Mouse (Mus musculus) adrenal gland (tissue): ENCODE results near the gene Dlg3.

Experiments
- intact Hi-C: fragments of 180-260 bp; cut with DNase I; formaldehyde crosslinking; loops from one replicate; pipeline ENCODE4 v1.15.1; 2025
- long read RNA-seq, 2 experiments: library from polyadenylated mRNA; unstranded; transcript quantifications; one replicate each; pipeline ENCODE4 v2.0.0; 2020; ENCODE audit warnings: borderline replicate concordance in 1 of 2; ENCODE audit not compliant: insufficient replicate concordance in 1 of 2

Gene Dlg3
- long read RNA-seq, experiment 1, partial matches to known transcripts: 1 of 7 reads
- long read RNA-seq, experiment 1, other reads (novel, unspliced or antisense): 5 of 7 reads
- long read RNA-seq, experiment 2, partial matches to known transcripts: 0 of 1 reads
- long read RNA-seq, experiment 2, other reads (novel, unspliced or antisense): 1 of 1 reads

DNA sequence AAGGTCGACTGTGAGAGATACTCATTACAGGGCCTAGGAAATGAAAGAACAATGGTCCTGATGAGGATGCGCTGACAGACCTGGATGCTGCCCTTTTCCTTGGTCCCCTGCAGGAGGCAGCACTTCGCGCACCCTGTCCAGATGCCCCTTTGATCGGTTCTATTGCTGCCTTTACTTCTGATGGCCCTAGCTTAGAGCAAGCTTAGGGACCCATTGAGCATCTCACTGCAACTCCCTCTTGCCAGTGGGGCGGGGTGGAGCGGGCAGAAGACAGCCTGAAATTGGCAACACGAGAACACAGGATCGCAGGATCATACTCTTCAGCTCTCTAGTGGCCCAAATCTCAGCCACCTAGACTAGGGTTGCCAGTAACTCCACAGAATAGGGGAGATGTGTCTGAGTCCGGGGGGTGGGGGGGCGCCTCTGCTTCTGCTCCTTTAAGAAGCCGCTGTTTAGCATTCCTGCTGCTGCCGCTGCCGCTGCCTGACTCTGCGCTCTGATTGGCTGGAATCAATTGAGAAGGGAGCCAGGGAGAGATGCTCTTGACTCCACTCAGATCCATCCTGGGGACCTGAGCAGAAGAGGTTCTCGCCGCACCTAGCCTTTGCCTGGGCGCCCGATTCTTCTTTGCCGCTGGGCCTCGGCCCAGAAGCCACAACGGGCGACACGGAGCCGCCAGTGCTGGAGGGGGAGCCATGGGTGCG, at the start of gene Dlg3:
Dlg3 (plus strand) TSS at position 542 of the 704 bp plus-strand sequence.
- intact Hi-C loops: no loop called here

DNA sequence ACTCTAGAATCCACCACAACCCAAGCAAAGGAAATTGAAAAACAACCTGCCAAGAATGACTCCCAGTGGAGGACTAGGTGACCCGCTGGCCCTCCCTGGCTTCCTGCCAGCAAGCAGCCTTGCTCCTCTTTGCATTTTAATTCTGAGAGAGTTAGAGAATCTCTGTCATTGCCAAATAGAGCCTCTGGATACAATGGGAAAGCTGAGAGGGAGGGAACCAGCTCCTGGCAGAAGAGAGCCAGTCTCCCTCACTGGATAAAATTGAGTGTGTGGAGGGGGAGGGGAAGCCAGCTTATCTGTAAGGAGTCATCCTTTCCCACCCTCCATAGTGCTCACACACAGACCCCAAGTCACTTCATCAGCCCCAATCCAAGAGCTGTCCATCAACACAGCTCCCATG, 38.6 kb upstream of the Dlg3 start:
- intact Hi-C loops: no loop called here

DNA sequence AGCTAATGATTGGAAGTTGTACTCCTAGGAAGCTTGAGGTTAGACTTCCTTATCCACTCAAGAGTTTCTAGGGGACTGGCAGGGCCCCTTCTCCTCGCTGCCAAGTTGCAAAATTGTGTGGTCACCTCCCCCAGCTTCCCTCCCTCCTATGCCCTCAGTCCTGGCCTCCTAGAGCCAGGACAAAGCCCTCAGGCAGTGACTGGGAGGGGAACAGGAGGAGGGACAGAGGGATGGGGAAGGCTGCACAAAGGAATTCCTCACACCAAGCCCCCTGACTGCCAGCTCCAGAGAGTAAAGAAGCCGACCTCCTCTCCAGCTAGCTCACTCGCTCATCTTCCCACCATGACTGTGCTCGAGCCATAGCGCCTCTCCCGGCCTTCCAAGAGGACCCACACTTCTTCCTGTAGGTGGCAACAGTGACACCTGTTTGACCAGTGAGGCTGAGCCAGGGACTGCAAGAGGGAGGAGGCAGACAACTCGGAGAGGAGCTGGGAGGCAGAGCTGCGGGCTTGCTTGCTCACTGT, 37.8 kb upstream of the Dlg3 start, which contains the start of gene Gdpd2:
Gdpd2 (plus strand) TSS at position 209 of the 524 bp plus-strand sequence.
- intact Hi-C loops: loop anchor here (10.0 kb wide), 1 partner anchor 75 kb away; no protein-coding TSS in a partner anchor

DNA sequence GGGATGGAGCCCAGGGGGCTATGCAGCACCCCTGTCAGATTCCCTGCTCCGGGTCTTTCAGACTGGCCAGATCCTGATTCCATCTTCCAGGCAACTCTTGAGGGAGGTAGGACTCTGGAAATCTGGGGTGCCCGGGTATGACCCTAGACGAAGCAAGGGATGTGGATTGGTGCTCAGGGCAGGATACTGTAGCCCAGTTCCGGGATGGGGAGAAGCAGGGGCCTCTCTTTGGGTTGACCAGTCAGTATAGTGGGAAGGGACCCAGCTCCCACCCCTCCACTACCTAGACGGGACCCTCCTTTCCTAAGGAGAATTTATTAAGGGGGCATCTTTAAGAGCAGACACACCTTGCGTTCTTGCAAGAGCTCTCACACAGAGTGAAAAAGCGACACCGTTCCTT, 37.3 kb upstream of the Dlg3 start:
- intact Hi-C loops: loop anchor here (10.0 kb wide), 1 partner anchor 75 kb away; no protein-coding TSS in a partner anchor

DNA sequence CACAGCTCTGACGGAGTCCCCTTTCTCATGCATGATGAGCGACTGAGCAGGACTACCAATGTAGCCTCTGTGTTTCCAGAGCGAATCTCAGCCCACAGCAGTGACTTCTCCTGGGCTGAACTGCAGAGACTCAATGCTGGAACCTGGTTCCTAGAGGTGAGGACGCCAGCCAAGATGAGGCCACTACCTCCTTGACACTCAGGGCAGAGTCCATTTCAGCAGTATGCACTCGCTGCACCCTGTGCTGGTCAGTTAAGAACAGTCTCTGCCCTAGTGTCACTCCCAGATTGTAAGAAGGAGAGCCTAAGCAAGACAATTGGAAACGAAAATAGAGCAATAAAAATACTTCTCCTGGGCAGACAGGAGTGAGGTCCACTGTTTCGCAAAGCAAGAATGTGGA, 33.2 kb upstream of the Dlg3 start:
- intact Hi-C loops: loop anchor here (10.0 kb wide), 1 partner anchor 80 kb away; no protein-coding TSS in a partner anchor

DNA sequence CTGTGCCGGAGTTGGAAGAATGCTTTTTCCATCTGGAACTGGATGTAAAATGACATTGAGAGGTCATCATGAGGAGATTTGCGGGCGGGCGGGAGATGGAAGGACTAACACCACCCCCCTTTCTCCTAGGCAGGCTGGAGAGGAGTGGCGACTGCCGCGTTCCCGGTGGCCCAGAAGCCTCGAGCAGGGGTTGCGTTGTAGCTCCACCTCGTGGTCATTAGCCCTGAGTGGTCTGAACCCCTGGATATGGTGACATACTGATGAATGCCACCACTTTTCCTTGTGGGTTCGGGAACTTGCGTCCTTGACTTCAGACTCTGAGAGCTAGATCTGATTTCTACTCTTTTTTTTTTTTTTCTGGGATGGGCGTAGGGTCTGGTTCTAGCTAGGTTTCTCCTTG, 28.6 kb upstream of the Dlg3 start:
- intact Hi-C loops: loop anchor here (10.0 kb wide), 1 partner anchor 84 kb away; no protein-coding TSS in a partner anchor

DNA sequence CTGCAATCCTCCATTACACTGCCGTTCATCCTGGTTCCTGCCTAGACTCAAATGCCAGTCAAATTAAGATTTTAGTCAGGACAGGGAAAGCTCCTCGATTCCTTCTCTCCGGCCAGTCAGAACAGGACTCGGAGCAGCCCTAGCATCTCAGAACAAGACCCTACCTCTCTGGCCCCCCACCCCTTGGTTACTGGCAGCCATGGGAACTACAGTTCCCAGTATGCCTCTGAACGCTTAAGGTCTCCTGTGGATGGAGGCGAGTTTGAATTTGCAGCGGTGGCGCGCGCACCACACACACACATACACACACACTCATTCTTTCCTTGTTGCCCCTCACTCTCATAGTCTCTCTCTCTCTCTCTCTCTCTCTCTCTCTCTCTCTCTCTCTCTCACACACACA, 28.1 kb upstream of the Dlg3 start:
- intact Hi-C loops: loop anchor here (10.0 kb wide), 1 partner anchor 85 kb away; no protein-coding TSS in a partner anchor

DNA sequence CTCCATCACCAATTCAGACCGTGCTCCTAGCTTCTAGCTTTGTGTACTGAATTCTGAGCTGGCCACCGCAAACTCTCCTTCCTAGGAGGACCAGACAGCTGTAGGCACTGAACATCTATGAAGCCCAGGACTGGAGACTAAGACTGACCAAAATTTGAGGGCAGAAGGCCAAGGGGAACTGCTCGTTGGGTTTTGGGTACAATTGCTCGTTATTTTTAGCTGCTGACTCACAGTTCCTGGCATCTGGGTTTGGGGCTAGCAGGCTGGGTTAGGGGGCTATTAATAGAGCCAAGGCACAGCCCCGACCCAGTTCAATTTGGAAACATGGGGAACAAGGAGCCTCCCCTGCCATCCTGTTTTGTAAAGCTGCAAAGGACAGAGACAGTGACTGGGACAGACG, 26.7 kb upstream of the Dlg3 start:
- intact Hi-C loops: no loop called here

DNA sequence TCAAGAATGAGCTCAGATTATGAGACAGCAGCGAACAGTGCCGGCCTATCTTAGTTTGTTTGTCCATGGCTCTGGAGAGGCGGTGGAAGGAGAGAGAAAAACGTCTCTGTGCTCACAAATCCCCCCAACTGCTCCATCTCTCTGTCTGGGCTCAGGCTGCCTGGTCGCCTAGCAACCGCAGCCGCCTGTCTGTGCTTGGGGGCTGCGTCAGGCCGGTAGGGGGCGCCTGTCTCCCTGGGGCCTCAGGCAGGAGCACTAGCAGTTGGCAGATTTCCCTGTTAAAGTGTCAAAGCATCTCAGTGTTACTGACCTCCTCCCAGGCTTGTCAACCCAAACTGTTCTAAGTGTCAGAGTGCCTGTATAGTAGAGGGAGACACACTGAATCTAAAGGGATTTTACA, 25.6 kb upstream of the Dlg3 start:
- intact Hi-C loops: no loop called here

DNA sequence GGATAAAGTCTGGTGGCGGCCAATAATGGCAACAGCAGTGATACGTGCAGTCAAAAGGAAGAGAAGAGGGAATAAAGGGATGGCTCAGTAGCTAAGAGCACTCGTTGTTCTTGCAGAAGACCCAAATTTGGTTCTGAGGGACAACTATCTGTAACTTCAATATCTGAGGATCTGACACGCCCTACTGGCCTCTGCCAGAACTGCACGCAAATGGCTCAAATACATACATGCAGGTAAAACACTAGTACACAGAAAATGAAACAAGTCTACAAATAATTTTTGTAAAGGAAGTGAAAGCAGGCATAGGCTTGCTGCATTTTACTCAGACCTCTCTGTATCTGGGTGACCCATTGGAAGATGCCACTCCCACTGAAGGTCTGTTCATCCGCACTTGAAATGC, 1.7 kb upstream of the Dlg3 start:
- intact Hi-C loops: no loop called here

DNA sequence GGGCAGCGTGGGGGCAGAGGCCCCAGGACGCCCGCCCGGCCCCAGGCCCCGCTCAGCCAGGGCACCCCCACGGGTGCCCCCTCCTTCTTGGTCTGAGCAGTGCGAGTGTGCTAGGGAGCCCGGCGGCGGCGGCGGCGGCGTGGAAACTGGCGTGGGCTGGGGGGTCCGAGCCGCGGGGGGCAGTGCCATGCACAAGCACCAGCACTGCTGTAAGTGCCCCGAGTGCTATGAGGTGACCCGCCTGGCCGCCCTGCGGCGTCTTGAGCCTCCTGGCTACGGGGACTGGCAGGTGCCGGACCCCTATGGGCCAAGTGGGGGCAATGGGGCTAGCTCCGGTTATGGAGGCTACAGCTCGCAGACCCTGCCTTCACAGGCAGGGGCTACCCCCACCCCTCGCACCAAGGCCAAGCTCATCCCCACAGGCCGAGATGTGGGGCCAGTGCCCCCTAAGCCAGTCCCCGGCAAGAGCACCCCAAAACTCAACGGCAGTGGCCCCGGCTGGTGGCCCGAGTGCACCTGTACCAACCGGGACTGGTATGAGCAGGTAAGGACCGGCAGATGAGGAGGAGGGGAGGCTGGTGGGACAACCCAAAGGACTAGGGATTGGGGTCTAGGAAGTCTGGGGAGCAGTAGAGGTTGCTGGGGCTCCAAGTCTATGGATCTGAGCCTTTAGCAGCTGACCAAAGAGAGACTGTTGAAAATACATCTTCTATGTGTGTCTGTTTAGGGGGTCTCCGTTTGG, 534 bp downstream of the Dlg3 start:
- intact Hi-C loops: no loop called here

DNA sequence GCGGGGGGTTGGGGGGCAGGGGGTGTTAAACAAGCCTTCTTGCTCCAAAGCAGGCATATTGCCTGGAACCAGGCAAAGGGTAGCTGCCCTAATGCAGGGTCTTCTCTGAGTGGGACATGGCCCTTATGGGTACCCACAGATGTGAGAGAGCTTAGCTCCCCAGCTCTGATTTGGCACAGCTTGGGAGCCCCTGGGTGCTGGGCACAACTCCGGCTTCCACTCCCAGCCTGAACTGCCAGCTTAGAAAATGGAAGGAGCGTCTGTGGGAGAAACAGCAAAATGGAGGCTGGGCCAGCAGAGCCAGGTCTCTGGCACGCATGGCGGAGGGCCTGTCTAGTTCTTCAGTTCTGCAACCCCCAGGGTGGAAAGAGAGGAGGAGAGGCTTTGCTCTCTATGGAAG, 1.8 kb downstream of the Dlg3 start:
- intact Hi-C loops: no loop called here

DNA sequence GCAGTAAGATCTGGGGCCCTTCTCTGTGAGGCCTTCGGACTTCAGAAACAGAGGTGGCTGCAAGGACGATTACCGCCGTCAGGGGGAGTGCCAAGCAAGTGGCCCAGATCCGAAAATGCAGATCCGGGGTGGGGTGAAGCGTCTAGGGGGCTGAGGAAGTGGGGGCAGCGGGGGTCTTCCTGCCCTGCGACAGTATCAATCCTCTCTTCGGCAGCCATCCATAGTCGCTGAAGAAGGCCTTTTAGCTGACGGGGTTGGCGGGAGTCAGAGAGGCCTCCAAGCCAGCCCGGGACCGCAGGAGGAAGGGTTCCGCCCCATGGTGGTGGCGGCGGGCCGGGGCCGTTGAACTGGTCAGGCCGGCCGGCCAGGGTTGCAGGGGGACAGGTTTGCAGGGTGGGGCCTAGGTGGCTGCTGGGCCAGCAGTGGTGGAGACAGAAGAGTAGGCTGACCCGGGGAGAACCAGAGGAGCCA, 6.9 kb downstream of the Dlg3 start:
- intact Hi-C loops: loop anchor here (10.0 kb wide), 3 partner anchors 110 to 350 kb away; no protein-coding TSS in a partner anchor

DNA sequence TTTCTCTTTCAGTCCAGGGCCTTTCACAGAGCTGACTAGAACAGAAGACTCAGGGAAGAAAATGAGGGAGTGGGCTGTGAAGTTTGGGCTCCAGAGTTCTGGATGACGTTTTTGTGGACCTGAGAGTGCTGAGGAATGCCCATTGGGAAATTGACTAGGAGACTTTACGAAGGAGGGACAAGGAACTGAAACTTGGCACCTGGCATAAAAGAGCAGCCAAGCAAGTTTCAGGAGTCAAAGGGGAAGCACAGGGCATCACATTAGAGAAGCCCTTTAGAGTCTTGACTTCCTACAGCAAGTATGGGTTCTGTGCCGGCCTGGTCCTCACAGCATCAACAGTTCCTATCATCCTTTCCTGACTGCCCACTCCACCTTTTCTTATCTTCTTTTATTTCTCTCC, 7.9 kb downstream of the Dlg3 start:
- intact Hi-C loops: loop anchor here (10.0 kb wide), 3 partner anchors 109 to 349 kb away; no protein-coding TSS in a partner anchor

DNA sequence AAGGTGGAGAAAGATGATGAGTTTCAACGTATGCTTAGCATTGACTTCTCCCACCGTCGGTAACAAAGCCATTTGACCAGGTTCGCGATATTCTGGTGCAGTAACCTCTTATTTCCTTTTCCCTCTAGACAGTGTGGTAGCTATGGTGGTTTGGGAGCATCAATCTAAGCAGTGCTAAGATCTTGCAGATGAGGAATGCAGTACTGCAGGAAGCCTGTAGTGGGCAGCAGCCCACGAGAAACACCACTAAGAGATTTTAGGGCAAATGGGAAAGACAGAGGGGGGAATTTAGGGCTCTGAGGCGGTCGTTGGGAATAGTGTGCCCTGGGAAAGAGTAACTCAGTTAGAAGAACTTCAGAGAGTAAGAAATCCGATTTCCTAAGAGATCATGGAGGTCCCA, 9.0 kb downstream of the Dlg3 start:
- intact Hi-C loops: loop anchor here (10.0 kb wide), 3 partner anchors 108 to 348 kb away; no protein-coding TSS in a partner anchor

DNA sequence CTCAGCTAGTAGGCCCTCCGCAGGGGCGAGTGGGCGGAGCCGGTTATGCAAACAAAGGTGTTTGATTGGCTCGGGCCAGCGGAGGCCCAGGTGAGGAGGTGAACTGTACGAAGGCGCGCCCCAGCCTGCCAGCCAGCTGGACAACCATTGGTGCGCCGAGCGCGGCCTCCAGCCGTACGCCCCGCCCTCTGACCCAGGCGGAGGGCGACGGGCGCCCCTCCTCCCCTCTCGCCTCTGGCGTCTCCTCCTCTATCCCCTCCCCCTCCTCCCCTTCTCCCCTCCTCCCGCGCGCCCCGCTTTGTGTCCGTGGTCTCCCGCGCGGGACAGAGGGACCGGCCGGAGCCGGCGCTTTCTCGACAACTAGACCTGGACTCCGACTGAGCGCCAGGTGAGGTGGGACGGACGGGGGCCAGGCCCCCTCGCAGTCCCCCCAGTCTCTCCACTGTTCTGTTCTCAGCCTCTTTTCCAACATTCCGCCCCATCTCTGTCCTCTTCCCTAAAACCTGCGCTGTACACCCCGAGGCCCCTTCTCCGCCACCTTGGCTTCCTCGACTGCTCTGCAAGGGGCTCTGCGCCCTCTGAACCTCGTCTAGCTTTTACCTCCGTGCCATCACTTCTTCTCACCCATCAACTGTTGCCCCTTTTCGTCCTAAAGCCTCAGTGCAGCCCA, 9.6 kb downstream of the Dlg3 start:
- intact Hi-C loops: loop anchor here (10.0 kb wide), 3 partner anchors 108 to 348 kb away; no protein-coding TSS in a partner anchor

DNA sequence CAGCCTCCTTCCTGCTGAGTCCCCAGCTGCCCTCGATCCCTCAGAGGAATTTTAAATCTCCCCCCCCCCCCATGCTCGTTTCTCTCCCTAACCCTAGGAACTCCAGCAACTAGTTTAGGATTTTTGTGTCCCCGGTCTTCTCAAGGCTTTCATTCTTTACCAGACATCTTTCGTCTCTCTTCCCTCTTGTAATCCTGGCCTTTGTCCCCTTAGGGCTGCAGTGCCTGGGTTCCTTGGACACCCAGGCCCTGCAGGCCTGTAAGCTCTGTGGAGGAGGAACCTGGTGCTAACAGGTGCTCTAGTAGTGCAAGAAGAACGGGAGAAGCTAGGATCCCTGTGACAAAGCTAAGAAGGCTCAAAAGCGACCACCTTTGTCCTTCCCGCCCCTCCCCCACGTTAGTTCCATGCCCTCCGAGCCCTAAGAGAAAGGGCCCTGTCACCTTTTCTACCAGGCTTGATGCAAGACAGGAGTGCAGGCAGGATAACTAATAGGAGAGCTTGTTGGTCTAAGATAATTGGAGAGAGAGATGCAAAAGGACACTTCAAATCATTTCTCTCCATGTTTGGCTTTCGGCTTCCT, 10.2 kb downstream of the Dlg3 start:
- intact Hi-C loops: loop anchor here (10.0 kb wide), 3 partner anchors 107 to 347 kb away; no protein-coding TSS in a partner anchor

DNA sequence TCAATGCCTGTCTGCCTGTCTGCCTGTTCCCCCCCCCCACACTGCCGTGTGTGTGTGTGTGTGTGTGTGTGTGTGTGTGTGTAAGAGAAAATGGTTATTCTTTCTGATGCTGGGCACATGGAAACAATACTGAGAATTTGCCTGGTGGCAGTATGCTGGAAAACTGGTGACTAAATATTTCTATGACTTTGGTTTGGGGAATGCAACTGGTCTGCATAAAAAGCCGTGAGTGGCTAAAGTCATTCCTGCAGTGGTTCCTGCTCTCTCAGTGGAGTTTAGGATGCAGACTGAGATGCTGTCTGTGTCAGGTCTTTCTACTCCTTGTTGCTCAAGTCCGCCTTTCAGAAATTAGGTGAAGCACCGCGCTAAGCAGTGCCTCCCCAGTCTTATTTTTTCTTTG, 10.9 kb downstream of the Dlg3 start:
- intact Hi-C loops: loop anchor here (10.0 kb wide), 3 partner anchors 106 to 346 kb away; no protein-coding TSS in a partner anchor

DNA sequence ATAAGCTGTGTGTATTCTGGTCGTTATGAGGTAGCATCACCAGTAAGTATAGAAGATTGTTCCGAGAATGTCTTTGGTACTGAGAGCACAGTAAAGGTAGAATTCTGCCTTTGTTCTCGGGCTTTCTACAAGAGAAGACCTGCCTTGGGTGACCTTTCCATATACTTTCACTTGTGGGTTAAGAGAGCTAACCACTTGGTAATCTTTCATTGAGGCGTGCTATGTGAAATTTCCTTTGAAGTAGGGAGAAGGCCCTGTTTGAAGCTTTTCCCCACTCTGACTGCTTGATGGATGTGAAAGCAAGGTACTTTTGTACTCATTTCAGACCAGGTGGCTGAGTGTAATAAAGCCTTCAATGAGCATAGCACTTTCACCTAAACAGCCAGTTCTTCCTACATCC, 21.8 kb downstream of the Dlg3 start:
- intact Hi-C loops: no loop called here

DNA sequence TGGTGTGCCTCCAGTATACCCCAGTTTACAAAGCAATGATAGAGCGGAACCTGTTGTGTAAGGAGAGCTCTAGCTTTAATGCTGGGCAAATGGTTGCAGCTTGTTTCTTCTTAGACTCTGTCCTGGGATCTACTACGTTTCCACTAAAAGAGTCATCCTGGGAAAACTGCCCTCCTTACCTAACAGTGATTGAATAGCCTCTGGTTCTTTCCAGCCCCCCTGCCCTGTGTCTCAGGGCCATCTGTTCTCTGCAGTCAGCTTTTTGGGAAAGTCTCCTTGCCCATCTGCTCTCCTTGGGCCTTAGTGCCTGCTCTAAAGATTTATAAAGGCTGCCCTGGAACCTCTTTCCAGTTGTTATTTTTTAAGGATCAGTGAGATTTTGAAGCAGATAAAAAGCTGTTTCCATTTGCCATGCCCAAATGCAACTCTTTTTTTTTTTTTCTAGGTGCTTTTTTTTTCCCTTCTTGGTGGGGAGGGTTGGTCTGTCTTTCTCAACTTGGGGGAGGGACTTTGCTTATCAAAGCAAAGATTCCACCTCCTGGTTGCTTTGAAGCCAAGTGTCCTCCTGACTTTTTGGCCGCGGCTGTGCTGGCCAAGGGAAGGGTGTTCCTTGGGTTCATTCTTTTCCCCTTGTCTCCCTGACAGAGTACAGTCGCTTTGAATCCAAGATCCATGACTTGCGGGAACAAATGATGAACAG, 28.7 kb downstream of the Dlg3 start:
- intact Hi-C loops: no loop called here
